ENCODE assay signal across 12 mouse cellular contexts in the genomic region with DNA sequence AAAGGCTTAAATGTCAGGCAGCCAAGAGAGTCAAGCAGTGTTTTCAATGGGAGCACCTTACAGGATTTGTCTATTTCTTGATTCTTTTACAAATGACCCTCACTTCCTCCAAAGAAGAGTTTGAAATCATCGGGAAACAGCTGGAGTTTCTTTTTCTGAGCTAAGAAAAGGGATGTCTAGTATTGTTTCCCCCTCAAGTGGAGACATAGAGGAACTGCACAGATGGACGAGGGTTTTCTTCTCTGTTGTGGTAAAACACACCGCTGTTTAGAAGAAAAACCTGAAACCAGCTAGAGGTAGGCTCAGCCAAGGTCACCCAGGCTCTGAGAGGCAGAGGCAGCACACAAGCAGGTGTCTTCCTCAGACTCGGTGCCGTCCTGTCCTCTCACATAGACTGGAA. TPM values are rescaled to one million over a fixed set of nuclear protein-coding genes. Genes with fewer than 3 reads are reported as not detected.
DNase-seq lines count a peak whose midpoint lies in the region; ATAC-seq and TF ChIP-seq lines count a peak whose summit lies in the region.
"Had no signal": no experiment of that assay in that cellular context is flagged by ENCODE, and none has a peak within 500 bp of the region (broad histone marks: within the 10 kb centered on the region; RNA-seq: fewer than 3 reads in every experiment).

No protein-coding gene starts in this region.

- no peak overlapping the region for H3K9ac ChIP-seq in heart, postnatal 0 days (replicated peaks; ENCODE audit: low read depth, low read length)
- no peak overlapping the region for H3K9ac ChIP-seq in heart, embryonic 12.5 days
- H3K9ac ChIP-seq in lung, embryonic 16.5 days (ENCODE audit: low read length) = no peak overlapping the region

- 23% methylated on average over 5 of the region's 5 CpGs for WGBS in heart, postnatal 0 days
- WGBS in heart, embryonic 12.5 days = 29% methylated on average over 5 of the region's 5 CpGs
- 32% methylated on average over 5 of the region's 5 CpGs for WGBS in lung, embryonic 16.5 days

- H3K4me2 ChIP-seq in heart, postnatal 0 days (ENCODE audit: low read depth, low read length) = peak overlapping the region; percentile 2; the same call in 1 of the 2 replicates
- H3K4me2 ChIP-seq in heart, embryonic 12.5 days = no peak overlapping the region
- H3K4me2 ChIP-seq in lung, embryonic 16.5 days (ENCODE audit: low read depth, low read length) = peak overlapping the region; percentile 28; the same call in 1 of the 2 replicates
- H3K4me2 ChIP-seq: liver, embryonic 11.5 days had no signal

- ATAC-seq in heart, postnatal 0 days (ENCODE audit: insufficient read depth, low read depth) = no peak
- no peak for ATAC-seq in heart, embryonic 12.5 days (ENCODE audit: insufficient number of reproducible peaks, low FRiP score)
- ATAC-seq in lung, embryonic 16.5 days (ENCODE audit: low read depth) = no peak; the same call in 1 of the 2 replicates
- ATAC-seq in Patski = no peak
- ATAC-seq: forebrain, embryonic 16.5 days had no signal

- no peak for TF ChIP-seq EP300 in heart, postnatal 0 days (IDR thresholded peaks at IDR 0.05; ENCODE audit: low read depth)

- no peak overlapping the region for H3K4me3 ChIP-seq in heart, postnatal 0 days (ENCODE audit: low read depth, low read length)
- no peak overlapping the region for H3K4me3 ChIP-seq in heart, embryonic 12.5 days
- H3K4me3 ChIP-seq in lung, embryonic 16.5 days (ENCODE audit: low read length) = no peak overlapping the region
- H3K4me3 ChIP-seq: heart, embryonic 10.5 days had no signal

- no peaks in the 10 kb centered on the region for H3K9me3 ChIP-seq in heart, postnatal 0 days (replicated peaks; ENCODE audit: control insufficient read depth, low read length)
- no peaks in the 10 kb centered on the region for H3K9me3 ChIP-seq in heart, embryonic 12.5 days (replicated peaks)
- no peaks in the 10 kb centered on the region for H3K9me3 ChIP-seq in lung, embryonic 16.5 days (ENCODE audit: control insufficient read depth, low read length)
- H3K9me3 ChIP-seq: heart, embryonic 10.5 days had no signal

- no peak overlapping the region for H3K27ac ChIP-seq in heart, postnatal 0 days (ENCODE audit: low read depth)
- no peak overlapping the region for H3K27ac ChIP-seq in heart, embryonic 12.5 days (ENCODE audit: poor library complexity, severe bottlenecking)
- H3K27ac ChIP-seq in lung, embryonic 16.5 days (ENCODE audit: low read length) = no peak overlapping the region
- H3K27ac ChIP-seq: heart, embryonic 10.5 days had no signal

- peak; percentile 13 for DNase-seq in heart, postnatal 0 days (ENCODE audit: low spot score)
- DNase-seq in lung, postnatal 36 days = no peak
- no peak for DNase-seq in Patski (ENCODE audit: low read depth, low spot score)
- peak; percentile 28 for DNase-seq in retina, embryonic 14.5 days (ENCODE audit: low spot score)
- no peak for DNase-seq in frontal cortex, postnatal 36 days (ENCODE audit: low spot score in 2 of 2)

- no peaks in the 10 kb centered on the region for H3K27me3 ChIP-seq in heart, postnatal 0 days (ENCODE audit: control insufficient read depth, insufficient read depth, low read length)
- H3K27me3 ChIP-seq in heart, embryonic 12.5 days (replicated peaks) = no peaks in the 10 kb centered on the region
- H3K27me3 ChIP-seq in lung, embryonic 16.5 days (ENCODE audit: control insufficient read depth, insufficient read depth, low read depth, low read length) = no peaks in the 10 kb centered on the region
- peaks cover 5% of the 10 kb centered on the region for H3K27me3 ChIP-seq in Patski

- in situ Hi-C loops in Patski (cut with MboI; ENCODE audit: low pct_unique_long_range_greater_than_20kb) = no loop called here

- peak; percentile 58 for TF ChIP-seq CTCF in heart, postnatal 0 days (IDR thresholded peaks at IDR 0.05; ENCODE audit: low read depth)
- peak; percentile 56 for TF ChIP-seq CTCF in Patski (IDR thresholded peaks at IDR 0.05)

- no peaks in the 10 kb centered on the region for H3K4me1 ChIP-seq in heart, postnatal 0 days (ENCODE audit: control insufficient read depth, insufficient read depth)
- no peaks in the 10 kb centered on the region for H3K4me1 ChIP-seq in heart, embryonic 12.5 days (replicated peaks)
- no peaks in the 10 kb centered on the region for H3K4me1 ChIP-seq in lung, embryonic 16.5 days (replicated peaks; ENCODE audit: control insufficient read depth, insufficient read depth, low read length)
- H3K4me1 ChIP-seq: heart, embryonic 10.5 days had no signal

- POLR2A ChIA-PET in Patski (lab: Charles Lee) = no interaction called here

- CTCF ChIA-PET in Patski (lab: Charles Lee) = interaction anchor here (1.2 kb wide), 1 partner anchor 918 kb away, joined by 3 read pairs; no protein-coding TSS in a partner anchor

- H3K36me3 ChIP-seq in heart, postnatal 0 days (replicated peaks; ENCODE audit: control insufficient read depth, insufficient read depth, low read length) = no peaks in the 10 kb centered on the region
- H3K36me3 ChIP-seq in heart, embryonic 12.5 days = no peaks in the 10 kb centered on the region
- no peaks in the 10 kb centered on the region for H3K36me3 ChIP-seq in lung, embryonic 16.5 days (ENCODE audit: control insufficient read depth, insufficient read depth, low read length)
- H3K36me3 ChIP-seq: heart, embryonic 10.5 days had no signal

RNA-seq across cellular contexts. Expression of gene Wdr72, which starts 29.9 kb away (rescaled TPM):
- 1.7 and 2.7 TPM in 2 replicates for total RNA-seq in heart, postnatal 0 days (2014; rRNA removed; ENCODE audit: low replicate concordance)
- polyA plus RNA-seq in heart, postnatal 0 days (2015; fragmentation: Nextera tagmentation; extraction: Ambion mirVana) = 1.9 and 2.4 TPM in 2 replicates
- polyA plus RNA-seq in heart, embryonic 12.5 days (2016; fragmentation: Nextera tagmentation; extraction: Ambion mirVana) = 0.82 and 0.92 TPM in 2 replicates
- 0.59 and 0.64 TPM in 2 replicates for polyA plus RNA-seq in lung, embryonic 16.5 days (2015; fragmentation: Nextera tagmentation; extraction: Ambion mirVana)
- polyA plus RNA-seq in Patski (2021) = 0.39 TPM
- total RNA-seq: common myeloid progenitor, adult 5-6 weeks; neutrophil, adult 5-6 weeks had no signal

Comparison
In these comparisons a context has a peak if more than half of its experiments do, and no peak if none do; other contexts are left out.
1. DNase-seq: peak in heart, postnatal 0 days (single experiment) and retina, embryonic 14.5 days (single experiment); none in lung, postnatal 36 days (single experiment), Patski (single experiment) and frontal cortex, postnatal 36 days (0 of 2).